Mouse (Mus musculus) erythroblast, adult 5-6 weeks (primary cell): ENCODE measurements around the gene Tbl1x. TPM values are rescaled to one million over a fixed set of nuclear protein-coding genes. Genes with fewer than 3 reads are reported as not detected.

ENCODE experiments used
- ATAC-seq: replicated peaks from 2 replicates; pipeline ENCODE4 v1.8.0; 2016; ENCODE audit warnings: moderate number of reproducible peaks, mild to moderate bottlenecking, moderate TSS enrichment, inconsistent platforms; ENCODE audit not compliant: poor library complexity, low FRiP score, severe bottlenecking
- total RNA-seq, 2 experiments: library from RNA; stranded (forward) in 1 of 2; stranded (reverse) in 1 of 2; fragments of 150-400 nt in 1 of 2; fragments of 200-764, 138-1000 nt in 1 of 2; gene quantifications; 2 replicates each; pipeline versions ENCODE4 v1.2.3 to v1.2.4; 2015 to 2017; ENCODE audit warnings: low replicate concordance in 2 of 2

Gene Tbl1x
- total RNA-seq (2015; ENCODE audit: low replicate concordance) = 9.0 and 14.0 TPM in 2 replicates
- 6.4 and 7.1 TPM in 2 replicates for total RNA-seq (2017; ENCODE audit: low replicate concordance)

GRCm38 (mm10) chrX:77510371-77511300 lies at the start of gene Tbl1x:
Gene Tbl1x, plus strand, starts transcription at chrX:77511013.
- ATAC-seq = no peak; the same call in 1 of the 2 replicates

GRCm38 (mm10) chrX:77469216-77469615 lies 41.6 kb upstream of the Tbl1x start:
- no peak for ATAC-seq

DNA sequence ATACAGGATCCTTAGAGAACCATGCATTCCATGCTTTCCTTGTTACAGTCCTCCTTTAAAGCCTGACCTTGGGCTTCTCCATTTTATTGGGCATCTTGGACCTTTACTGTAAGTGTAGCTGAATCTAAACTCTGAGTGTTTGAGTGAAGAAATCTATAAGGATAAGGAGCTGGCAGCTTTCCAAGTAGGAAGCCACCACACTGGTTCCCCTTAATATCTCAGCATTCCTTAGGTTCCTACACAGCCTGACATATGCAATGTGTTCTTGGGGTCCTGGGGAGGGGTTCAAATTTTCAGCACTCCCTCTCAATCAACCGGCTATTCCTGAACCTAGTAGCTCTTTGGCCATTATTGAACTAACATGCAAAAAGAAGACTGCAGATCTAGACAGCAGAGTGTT lies 38.0 kb upstream of the Tbl1x start:
- no peak for ATAC-seq

DNA sequence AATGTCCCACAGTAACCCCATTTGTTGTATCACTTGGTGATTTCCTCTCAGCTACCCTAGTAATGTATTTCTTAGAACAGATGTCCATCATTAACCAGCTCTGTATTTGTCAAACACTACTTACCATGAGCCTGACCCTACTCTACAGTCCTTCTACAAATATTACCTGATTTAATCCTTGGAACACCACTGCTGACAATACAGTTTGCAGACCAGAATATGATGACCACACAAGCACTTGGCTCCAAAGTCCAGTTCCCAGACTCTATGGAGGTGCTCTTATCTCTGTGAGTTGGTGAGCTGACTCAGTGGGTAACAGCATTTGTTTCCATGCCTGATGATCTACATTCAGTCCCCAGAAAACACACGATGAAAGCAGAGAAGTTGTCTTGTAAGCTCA lies 37.3 kb upstream of the Tbl1x start:
- ATAC-seq = no peak

- no peak for ATAC-seq
Observed at GRCm38 (mm10) chrX:77474551-77474950, 36.3 kb upstream of the Tbl1x start.

- no peak for ATAC-seq
Observed at GRCm38 (mm10) chrX:77477526-77477925, 33.3 kb upstream of the Tbl1x start.

GRCm38 (mm10) chrX:77487922-77488799 lies 22.7 kb upstream of the Tbl1x start:
- ATAC-seq = no peak

- ATAC-seq = no peak
Observed at GRCm38 (mm10) chrX:77490127-77490526, 20.7 kb upstream of the Tbl1x start.

DNA sequence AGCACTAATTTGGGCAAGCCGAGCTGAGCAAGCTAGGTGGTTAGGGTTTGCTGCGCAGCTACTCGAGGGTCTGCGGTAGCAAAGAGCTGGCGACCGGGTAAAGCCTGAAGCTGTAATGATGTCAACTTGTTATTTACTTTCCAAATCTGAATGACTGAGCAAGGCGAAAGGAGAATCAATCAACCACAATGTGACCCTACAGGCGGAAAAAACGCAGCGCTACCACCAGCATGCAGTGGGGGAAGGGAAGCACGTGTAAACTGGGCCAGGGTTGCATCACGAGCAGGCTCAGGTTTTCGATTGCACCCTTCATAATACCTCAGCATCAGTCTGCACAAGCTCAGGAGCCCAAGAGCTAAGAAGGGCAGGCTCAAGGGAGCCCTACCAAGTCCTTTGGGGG lies 1.7 kb upstream of the Tbl1x start:
- peak; percentile 44; the same call in 1 of the 2 replicates for ATAC-seq

GRCm38 (mm10) chrX:77509776-77510175 lies 1.0 kb upstream of the Tbl1x start:
- no peak for ATAC-seq

DNA sequence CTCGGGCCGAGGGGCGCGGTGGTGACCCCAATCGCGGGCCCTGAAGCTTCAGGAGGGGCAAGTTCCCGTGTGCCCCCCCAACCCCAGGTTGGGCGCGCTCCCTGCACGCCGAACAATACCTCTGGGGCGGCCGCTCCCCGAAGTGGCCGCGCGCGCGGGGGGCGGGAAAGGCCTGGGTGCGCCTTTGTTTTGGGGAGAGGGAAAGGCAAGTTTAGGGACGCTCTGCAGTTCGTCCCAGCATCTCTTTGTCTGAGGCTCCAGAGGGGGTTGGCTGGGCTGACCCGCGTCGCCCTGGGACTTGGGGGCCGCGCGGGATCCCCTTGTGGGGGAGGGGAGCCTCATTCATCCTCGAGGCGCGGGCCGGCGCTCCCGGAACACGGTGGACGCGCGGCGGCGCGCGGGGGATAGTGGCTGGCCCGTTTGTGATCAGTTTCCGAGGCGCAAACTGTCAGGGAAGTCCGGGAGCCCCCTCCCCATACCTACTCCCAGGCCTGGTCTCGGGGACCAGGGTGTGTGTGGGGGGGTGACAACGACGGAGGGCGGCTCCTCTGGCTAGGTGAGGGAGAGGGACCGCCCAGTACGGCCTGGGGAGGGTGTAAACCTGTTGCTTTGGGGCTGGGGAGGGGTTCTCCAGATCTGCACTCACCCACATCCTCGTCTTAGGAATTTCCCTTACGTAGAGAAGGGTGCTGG lies 634 bp downstream of the Tbl1x start:
- ATAC-seq = 0 out of 2 replicates have a peak, but pooled peaks have one; percentile 33

DNA sequence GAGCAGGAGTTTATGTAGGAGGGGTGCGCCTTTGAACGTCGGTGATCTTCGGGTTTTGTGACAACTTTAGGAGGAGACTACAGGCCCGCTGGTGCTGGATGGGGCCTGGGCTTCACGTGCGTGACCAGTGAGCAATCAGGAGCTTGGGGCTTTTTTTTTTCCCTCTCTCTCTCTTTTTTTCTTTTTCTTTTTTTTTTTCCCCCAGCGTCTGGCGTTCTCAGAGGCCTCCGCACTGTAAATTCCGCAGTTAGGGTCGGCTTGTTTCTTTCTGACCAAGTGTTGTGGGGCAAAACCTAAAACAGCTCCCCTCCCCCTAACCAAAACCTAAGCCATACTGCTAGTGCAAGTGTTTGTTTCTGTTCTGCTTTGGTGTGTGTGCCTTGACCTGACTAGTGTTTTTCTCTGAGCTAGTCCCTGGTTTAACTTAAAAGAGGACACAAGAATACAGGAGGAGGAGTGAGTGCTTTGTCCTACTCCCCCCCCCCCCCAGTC lies 1.2 kb downstream of the Tbl1x start:
- ATAC-seq = 0 out of 2 replicates have a peak, but pooled peaks have one; percentile 45

GRCm38 (mm10) chrX:77517274-77518085 lies 6.7 kb downstream of the Tbl1x start:
- ATAC-seq = no peak

GRCm38 (mm10) chrX:77518929-77519328 lies 8.1 kb downstream of the Tbl1x start:
- ATAC-seq = no peak

- no peak for ATAC-seq
Observed at GRCm38 (mm10) chrX:77522842-77523375, 12.1 kb downstream of the Tbl1x start.

DNA sequence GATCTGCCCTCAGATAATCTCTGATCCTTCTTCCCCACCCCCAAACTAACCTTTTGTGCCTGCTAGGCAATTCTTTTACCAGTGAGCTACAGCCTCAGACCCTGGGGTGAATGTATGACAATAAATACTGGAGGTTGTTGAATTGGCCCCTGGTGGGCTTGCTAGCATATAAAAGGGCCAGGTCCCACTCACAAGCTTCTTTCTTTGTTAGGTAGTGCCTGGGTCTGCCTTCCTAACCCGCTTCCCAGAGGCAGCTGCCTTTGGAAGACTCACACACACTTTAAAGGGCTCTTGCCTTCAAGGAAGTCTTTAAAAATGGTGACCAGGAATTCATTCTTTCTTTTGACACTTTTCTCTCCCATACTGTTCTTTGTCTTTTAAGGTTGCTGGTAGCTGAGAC lies 14.4 kb downstream of the Tbl1x start:
- no peak for ATAC-seq

DNA sequence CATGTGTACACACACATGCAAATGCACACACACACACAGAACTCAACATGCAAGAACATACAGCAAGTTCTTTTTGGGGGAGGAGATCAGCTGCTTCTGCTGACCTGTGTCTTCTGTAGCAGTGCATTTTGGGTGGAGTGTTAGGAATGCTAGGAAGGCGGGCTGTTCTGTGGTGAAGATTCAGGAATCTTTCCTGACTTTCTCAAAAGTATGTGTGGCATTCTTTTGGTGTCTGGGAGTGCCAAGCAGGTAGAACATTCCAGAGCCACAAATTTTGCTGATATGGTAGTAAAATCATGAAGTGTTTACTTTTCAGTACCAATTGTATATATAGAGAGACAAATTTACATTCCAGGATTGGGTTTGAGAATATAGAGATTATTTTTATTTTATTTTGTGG lies 17.6 kb downstream of the Tbl1x start:
- ATAC-seq = no peak

DNA sequence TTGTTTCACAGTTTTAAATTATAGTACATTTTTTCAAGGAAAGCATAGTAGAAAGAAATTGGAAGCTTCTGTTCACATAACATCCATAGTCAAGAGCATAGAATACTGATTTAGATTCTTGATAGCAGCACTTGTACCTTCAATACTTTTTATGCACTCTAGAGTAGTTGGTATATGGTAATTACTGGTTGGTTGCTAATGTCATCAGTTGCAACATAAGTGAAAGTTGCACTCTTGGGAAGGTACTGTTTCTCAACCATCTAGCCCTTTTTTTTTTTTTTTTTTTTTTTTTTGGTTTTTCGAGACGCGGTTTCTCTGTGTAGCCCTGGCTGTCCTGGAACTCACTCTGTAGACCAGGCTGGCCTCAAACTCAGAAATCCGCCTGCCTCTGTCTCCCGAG lies 20.2 kb downstream of the Tbl1x start:
- no peak for ATAC-seq

DNA sequence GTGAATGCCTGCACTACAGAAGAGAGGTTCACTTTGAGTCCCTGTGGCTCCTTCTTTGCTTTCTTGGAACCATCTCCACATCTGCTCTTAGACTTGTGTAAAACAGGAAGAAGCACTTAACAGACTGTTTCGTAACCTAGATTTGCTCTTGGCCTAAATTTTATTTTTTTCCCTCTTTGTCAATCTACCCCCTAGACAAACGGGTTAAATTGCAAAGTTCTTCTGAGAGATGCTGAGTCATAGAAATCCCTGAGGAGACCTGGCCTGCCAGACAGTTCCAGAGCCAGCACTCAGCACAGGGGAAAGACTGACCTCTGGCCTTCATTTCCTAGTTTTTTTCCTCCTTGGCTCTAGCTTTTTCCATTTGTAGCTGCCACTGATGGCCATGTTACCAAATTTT lies 23.1 kb downstream of the Tbl1x start:
- no peak for ATAC-seq
